ENCODE assay signal across 8 mouse cellular contexts in the genomic region with DNA sequence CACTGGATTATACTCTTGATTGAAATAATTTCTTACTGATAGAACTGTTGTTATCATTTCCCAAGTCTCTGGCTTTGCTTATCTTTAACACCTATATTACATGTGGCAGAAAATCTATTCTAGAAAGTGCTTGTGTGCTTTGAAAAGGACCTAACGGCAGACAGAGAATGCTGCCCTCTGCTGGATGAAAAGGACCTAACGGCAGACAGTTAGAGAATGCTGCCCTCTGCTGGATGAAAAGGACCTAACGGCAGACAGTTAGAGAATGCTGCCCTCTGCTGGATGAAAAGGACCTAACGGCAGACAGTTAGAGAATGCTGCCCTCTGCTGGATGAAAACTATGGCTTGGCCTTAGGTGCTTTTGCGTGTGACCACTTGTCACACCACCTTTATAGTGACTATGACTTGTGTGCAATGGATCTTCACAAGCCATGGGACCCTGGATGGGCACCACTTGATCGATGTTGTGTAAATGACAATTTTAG. TPM values are rescaled to one million over a fixed set of nuclear protein-coding genes. Genes with fewer than 3 reads are reported as not detected.
DNase-seq lines count a peak whose midpoint lies in the region; ATAC-seq and TF ChIP-seq lines count a peak whose summit lies in the region.
"Not testable (repeated sequence)": the region's sequence is repeated elsewhere in the genome, so short reads cannot be mapped to it uniquely, and the experiment has no call there.

No protein-coding gene starts in this region.

- intact Hi-C loops in heart, postnatal 14 days (cut with DNase I), result loop anchor here (1.0 kb wide), 1 partner anchor 306 kb away; no protein-coding TSS in a partner anchor

- DNase-seq in CD4-positive helper T cell, adult 2 months (ENCODE audit: low read depth, low spot score), result peak; percentile 40
- peak; percentile 24 to 35 for DNase-seq in adrenal gland, postnatal 36 days
- peak; percentile 55 to 77 for DNase-seq in heart, postnatal 14 days
- DNase-seq in layer of hippocampus, adult 11-12 months (ENCODE audit: low spot score), result peak; percentile 75
- peak; percentile 66 for DNase-seq in lung, adult 2 months
- DNase-seq in telencephalon, adult 2 months (ENCODE audit: low read depth, low spot score), result peak; percentile 67

- not testable (repeated sequence) for H3K4me1 ChIP-seq in lung, adult 2 months (ENCODE audit: control insufficient read depth, insufficient read depth, low read length)

- peak; percentile 90 for ATAC-seq in erythroblast, adult 5-6 weeks (replicated peaks; ENCODE audit: low FRiP score, poor library complexity, severe bottlenecking)
- ATAC-seq in neutrophil, adult 5-6 weeks (ENCODE audit: extremely low read depth, insufficient number of reproducible peaks, low FRiP score, poor library complexity, severe bottlenecking), result peak; percentile 99

- WGBS in lung, adult 2 months, result 28% methylated on average over 6 of the region's 6 CpGs

- not testable (repeated sequence) for H3K4me3 ChIP-seq in lung, adult 2 months (replicated peaks; ENCODE audit: extremely low read depth, low read depth, low read length)

- TF ChIP-seq POLR2A in lung, adult 2 months (IDR thresholded peaks at IDR 0.05; ENCODE audit: borderline replicate concordance, extremely low read depth, low read depth, low read length), result not testable (repeated sequence)

- peak; percentile 88 for TF ChIP-seq CTCF in lung, adult 2 months (IDR thresholded peaks at IDR 0.05; ENCODE audit: insufficient read depth, low read length)

RNA-seq across cellular contexts. Expression of gene Gapt, which starts 11.6 kb away (rescaled TPM):
- total RNA-seq in adrenal gland, postnatal 36 days (2021), result under 1 TPM in 1 of 2 experiments, not detected in 1; 0.13 TPM
- 38.7 and 44.4 TPM in 2 replicates for total RNA-seq in erythroblast, adult 5-6 weeks (2015; ENCODE audit: low replicate concordance)
- 4.0 and 7.3 TPM in 2 replicates for total RNA-seq in erythroblast, adult 5-6 weeks (2017; ENCODE audit: low replicate concordance)
- not detected for total RNA-seq in heart, postnatal 14 days (2021)
- 0.59 and 1.5 TPM in 2 replicates for polyA plus RNA-seq in lung, adult 2 months (2012; rRNA removed)
- 14.0 and 14.1 TPM in 2 replicates for total RNA-seq in neutrophil, adult 5-6 weeks (2017)

RNA-seq across cellular contexts. Expression of gene Plk2, which starts 26.2 kb away (rescaled TPM):
- 10 to 100 TPM; 16.1 to 23.0 TPM for total RNA-seq in adrenal gland, postnatal 36 days (2021)
- total RNA-seq in erythroblast, adult 5-6 weeks (2015; ENCODE audit: low replicate concordance), result 0.38 TPM in 1 of 2 replicates, not detected in the other
- total RNA-seq in erythroblast, adult 5-6 weeks (2017; ENCODE audit: low replicate concordance), result 0.17 and 2.9 TPM in 2 replicates
- 10 to 100 TPM; 35.4 to 35.5 TPM for total RNA-seq in heart, postnatal 14 days (2021)
- polyA plus RNA-seq in lung, adult 2 months (2012; rRNA removed), result 24.5 and 27.1 TPM in 2 replicates
- total RNA-seq in neutrophil, adult 5-6 weeks (2017), result 93.8 and 111 TPM in 2 replicates

Comparison
In these comparisons a context has a peak if more than half of its experiments do, and no peak if none do; other contexts are left out.
1. RNA of gene Gapt, which starts 11.6 kb away (total RNA-seq): 4.0 to 44.4 TPM in erythroblast, adult 5-6 weeks and 14.0 to 14.1 TPM in neutrophil, adult 5-6 weeks; 0.13 TPM in adrenal gland, postnatal 36 days and not detected in heart, postnatal 14 days; every median in the first group is over 4 times any median in the second.
2. RNA of gene Plk2, which starts 26.2 kb away (total RNA-seq): 93.8 to 111 TPM in neutrophil, adult 5-6 weeks, 35.4 to 35.5 TPM in heart, postnatal 14 days and 16.1 to 23.0 TPM in adrenal gland, postnatal 36 days; 0.17 to 2.9 TPM in erythroblast, adult 5-6 weeks; every median in the first group is over 4 times any median in the second.
3. Peak in every context shown above with its lines, with median percentiles within 50 percentile points of each other: DNase-seq.